Mouse (Mus musculus) lung, adult 2 months (tissue): ENCODE measurements around the gene Afdn. TPM values are rescaled to one million over a fixed set of nuclear protein-coding genes. Genes with fewer than 3 reads are reported as not detected.

Experiments used
- DNase-seq: peaks from one replicate; pipeline ENCODE4 v3.0.0; 2022
- H3K4me1 ChIP-seq: fragments of 200-500 bp; 2 replicates; pipeline ENCODE4 v1.6.1; 2011; ENCODE audit warnings: low read length; ENCODE audit not compliant: control insufficient read depth, insufficient read depth
- H3K4me3 ChIP-seq: fragments of 200-500 bp; replicated peaks from 2 replicates; pipeline ENCODE3; 2011; ENCODE audit warnings: low read depth, mild to moderate bottlenecking, control low read depth, low read length; ENCODE audit errors: extremely low read depth
- CTCF ChIP-seq: fragments of 200-500 bp; IDR thresholded peaks from 2 replicates; pipeline ENCODE4 v1.5.1; 2011; ENCODE audit warnings: mild to moderate bottlenecking, low read length, control low read depth; ENCODE audit not compliant: insufficient read depth
- POLR2A ChIP-seq: fragments of 200-500 bp; IDR thresholded peaks from 2 replicates; pipeline ENCODE4 v1.6.1; 2011; ENCODE audit warnings: low read depth, mild to moderate bottlenecking, control low read depth, low read length, borderline replicate concordance; ENCODE audit errors: extremely low read depth
- WGBS: fragments of 180-500 bp; shearing (Covaris S2); methylation state at CpG from one replicate; pipeline ENCODE4 v1.1.7; 2018; 5-methylcytosine and 5-hydroxymethylcytosine counted together
- polyA plus RNA-seq: library from polyadenylated mRNA; depleted of rRNA; stranded (reverse); fragments of >200 nt; gene quantifications from 2 replicates; pipeline ENCODE4 v1.2.3, GENCODE M21; 2012; rRNA removed

The Afdn gene
- 52.2 and 78.2 TPM in 2 replicates for polyA plus RNA-seq

DNA sequence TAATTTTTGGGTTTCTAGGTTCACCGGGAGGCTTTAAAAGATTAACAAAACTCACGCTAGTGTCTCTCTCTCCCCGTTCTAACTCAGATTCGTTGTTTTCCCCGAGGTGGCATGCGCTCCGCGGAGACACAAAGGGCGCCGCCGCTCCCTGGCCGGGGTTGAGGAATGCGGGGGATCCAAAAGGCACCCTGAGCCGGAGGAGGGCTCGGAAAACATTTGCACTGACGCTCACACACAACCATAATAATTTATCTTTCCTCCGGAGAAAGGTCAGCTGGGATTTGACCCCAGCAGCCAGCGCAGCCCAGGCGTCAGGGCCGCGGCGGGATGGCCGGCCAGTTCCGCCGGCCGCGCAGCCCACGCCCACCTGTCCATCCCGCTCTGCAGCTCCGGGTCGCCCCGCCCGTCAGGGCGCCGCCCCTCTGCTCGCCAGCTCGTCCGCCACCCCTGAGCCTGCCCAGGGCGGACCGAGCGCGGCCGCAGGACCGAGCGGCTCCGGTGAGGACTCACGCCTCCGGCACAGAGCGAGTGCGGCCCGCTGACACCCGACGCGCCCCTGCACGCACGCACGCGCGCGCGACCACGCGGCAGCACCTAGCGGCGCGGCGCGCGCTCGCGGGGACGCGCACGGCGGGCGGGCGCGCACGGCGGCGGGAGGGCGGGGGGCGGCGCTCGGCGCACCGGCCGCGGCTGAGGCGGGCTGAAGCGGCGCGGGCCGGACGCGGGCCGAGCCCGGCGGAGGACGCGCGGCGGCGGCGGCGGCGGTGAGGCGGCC lies at the start of gene Afdn:
Gene Afdn, plus strand, starts transcription at position 687 of the 775 bp plus-strand sequence.
- H3K4me1 ChIP-seq = peaks cover 9% of the 10 kb centered on the region; the same call in 1 of the 2 replicates
- peak; percentile 77 for DNase-seq
- peak within 1 kb of the TSS; percentile 96 for H3K4me3 ChIP-seq
- 7% methylated on average over 108 of the region's 108 CpGs for WGBS
- TF ChIP-seq CTCF = no peak
- TF ChIP-seq POLR2A = peak; percentile 66; the same call in 1 of the 2 replicates

GRCm38 (mm10) chr17:13711173-13711572 lies 49.2 kb upstream of the Afdn start:
- DNase-seq = no peak
- 73% methylated on average over 5 of the region's 5 CpGs for WGBS
- no peak overlapping the region for H3K4me3 ChIP-seq
- TF ChIP-seq POLR2A = no peak
- no peak for TF ChIP-seq CTCF
- peaks cover 4% of the 10 kb centered on the region; the same call in 1 of the 2 replicates for H3K4me1 ChIP-seq

DNA sequence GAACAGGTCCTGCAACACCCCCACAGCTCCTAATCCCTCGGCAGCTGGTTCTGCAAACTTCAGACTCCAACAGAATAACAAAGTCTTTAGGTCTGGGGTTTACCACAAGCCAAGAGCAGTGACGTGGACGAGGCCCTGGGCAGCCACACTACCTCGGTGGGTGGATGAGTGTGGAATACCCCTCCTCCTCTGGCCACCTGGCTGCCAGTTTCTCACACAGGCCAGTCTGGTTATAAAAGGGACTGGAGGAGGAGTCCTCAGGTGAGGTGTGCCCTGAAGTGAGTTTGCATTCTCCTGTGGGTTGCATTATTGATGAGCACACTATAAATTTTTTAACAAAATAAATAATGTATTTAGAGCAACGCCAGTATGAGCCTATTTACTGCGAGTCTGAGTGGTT lies 48.2 kb upstream of the Afdn start:
- Histone ChIP-seq H3K4me3 (no peak overlapping the region), H3K4me1 (peaks cover 4% of the 10 kb centered on the region; the same call in 1 of the 2 replicates)
- TF ChIP-seq CTCF (no peak), POLR2A (no peak)
- DNase-seq = no peak
- 84% methylated on average over 6 of the region's 6 CpGs for WGBS

DNA sequence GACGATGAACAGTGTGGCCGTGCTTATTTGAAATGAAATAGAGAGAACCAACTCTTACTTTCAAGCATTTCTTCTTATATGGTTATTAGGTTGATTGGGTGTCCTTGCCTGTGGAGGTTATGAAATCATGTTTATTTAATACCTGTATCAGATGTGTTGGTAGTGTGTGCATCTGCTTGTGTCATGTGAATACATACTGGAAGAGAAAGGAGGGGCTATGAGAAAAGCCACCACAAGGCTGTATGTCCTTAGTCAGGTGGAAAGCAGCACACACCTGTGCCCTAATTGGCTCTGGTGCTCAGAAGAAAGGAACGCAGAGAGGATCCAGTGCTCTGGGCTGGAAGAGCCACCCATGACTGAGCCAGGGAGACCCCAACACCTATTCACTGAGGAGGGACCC lies 47.8 kb upstream of the Afdn start:
- peaks cover 4% of the 10 kb centered on the region; the same call in 1 of the 2 replicates for H3K4me1 ChIP-seq
- H3K4me3 ChIP-seq = no peak overlapping the region
- DNase-seq = no peak
- TF ChIP-seq POLR2A (no peak), CTCF (no peak)
- WGBS = 94% methylated on average over 3 of the region's 3 CpGs

- WGBS = 76% methylated on average over 4 of the region's 4 CpGs
- no peak for DNase-seq
- no peak for TF ChIP-seq POLR2A
- no peak for TF ChIP-seq CTCF
- H3K4me1 ChIP-seq = peaks cover 4% of the 10 kb centered on the region; the same call in 1 of the 2 replicates
- no peak overlapping the region for H3K4me3 ChIP-seq
Measured at GRCm38 (mm10) chr17:13714128-13714527, 46.2 kb upstream of the Afdn start.

DNA sequence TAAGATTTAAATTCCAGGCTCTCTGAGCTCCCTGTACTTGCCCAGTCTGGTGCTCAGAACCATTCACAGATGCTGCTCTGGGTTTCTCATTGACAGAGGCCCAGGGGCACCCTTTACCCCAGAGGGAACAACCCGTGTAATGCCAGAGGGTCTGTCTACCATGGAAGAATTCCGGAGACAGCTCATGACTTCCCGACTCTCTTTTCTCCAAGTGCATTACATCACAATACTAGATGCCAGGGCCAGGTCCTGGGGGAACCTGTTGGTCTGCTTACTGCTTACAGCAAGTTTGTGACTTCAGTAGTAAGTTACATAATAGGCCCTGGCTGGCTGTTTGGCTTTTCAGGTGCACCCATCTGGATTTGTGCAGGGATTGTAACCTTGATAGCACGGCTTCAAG lies 45.7 kb upstream of the Afdn start:
- no peak for TF ChIP-seq CTCF
- no peak for TF ChIP-seq POLR2A
- H3K4me3 ChIP-seq = no peak overlapping the region
- H3K4me1 ChIP-seq = peaks cover 4% of the 10 kb centered on the region; the same call in 1 of the 2 replicates
- WGBS = 47% methylated on average over 4 of the region's 4 CpGs
- peak; percentile 39 for DNase-seq

- peaks cover 4% of the 10 kb centered on the region; the same call in 1 of the 2 replicates for H3K4me1 ChIP-seq
- WGBS = 61% methylated on average over 9 of the region's 9 CpGs
- TF ChIP-seq CTCF = no peak
- TF ChIP-seq POLR2A = no peak
- H3K4me3 ChIP-seq = no peak overlapping the region
- DNase-seq = no peak
Measured at GRCm38 (mm10) chr17:13715511-13715910, 44.8 kb upstream of the Afdn start.

DNA sequence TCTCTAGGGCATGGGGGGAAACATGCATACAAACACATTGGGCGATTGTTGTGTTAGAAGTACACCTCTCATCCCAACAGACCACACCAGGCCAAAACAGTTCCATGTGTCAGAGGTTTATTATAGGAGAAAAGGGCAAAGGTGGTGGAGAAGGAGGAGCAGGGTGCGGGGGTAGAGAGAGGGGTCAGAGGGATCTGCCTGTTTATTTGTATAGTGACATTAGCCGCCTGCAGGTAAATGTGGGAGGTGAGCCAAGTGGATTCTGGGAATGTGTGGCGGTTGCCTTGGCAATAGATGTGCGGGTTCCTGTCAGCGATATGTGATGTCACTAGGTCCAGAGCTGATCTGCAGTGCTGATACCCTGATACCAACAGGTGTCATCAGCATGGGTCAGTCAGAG lies 44.0 kb upstream of the Afdn start:
- WGBS = 84% methylated on average over 6 of the region's 6 CpGs
- no peak for DNase-seq
- no peak overlapping the region for H3K4me3 ChIP-seq
- H3K4me1 ChIP-seq = peaks cover 6% of the 10 kb centered on the region; the same call in 1 of the 2 replicates
- TF ChIP-seq POLR2A (no peak), CTCF (no peak)

- no peak for TF ChIP-seq POLR2A
- TF ChIP-seq CTCF = no peak
- 86% methylated on average over 11 of the region's 11 CpGs for WGBS
- no peak overlapping the region for H3K4me3 ChIP-seq
- DNase-seq = no peak
- peaks cover 6% of the 10 kb centered on the region; the same call in 1 of the 2 replicates for H3K4me1 ChIP-seq
Measured at GRCm38 (mm10) chr17:13717428-13717827, 42.9 kb upstream of the Afdn start.

DNA sequence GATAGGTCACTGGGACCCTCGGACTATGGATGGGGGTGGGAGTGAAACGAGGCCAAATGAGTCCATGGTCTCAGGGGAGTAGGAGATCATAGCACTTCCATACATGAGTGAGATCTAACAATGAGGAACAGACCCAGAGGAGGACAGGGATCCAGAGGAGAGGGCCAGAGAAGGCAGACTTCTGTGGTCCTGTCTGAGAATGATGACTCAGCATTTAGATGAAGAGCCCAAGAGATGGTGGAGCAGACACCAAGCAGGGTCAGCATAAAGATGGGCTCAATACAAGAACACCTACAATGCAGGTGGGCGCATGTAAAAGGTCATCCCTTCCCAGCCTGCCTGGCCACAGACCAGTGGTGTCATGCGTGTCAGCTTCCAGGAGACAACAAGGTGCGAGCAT lies 40.2 kb upstream of the Afdn start:
- H3K4me1 ChIP-seq = peaks cover 2% of the 10 kb centered on the region; the same call in 1 of the 2 replicates
- no peak overlapping the region for H3K4me3 ChIP-seq
- no peak for DNase-seq
- TF ChIP-seq POLR2A (no peak), CTCF (no peak)
- WGBS = 93% methylated on average over 5 of the region's 5 CpGs
